Mouse (Mus musculus) hindbrain, embryonic 11.5 days (tissue): Measurements from ENCODE around the gene Gm10722. TPM values are rescaled to one million over a fixed set of nuclear protein-coding genes. Genes with fewer than 3 reads are reported as not detected.
"Not testable (repeated sequence)": the region's sequence is repeated elsewhere in the genome, so short reads cannot be mapped to it uniquely, and the experiment has no call there.

Experiments used
- ATAC-seq: fragments of 200-750 bp; cut with Nextera tagmentation; 2 replicates; pipeline ENCODE4 v1.8.0; 2017; ENCODE audit warnings: mild to moderate bottlenecking, moderate TSS enrichment, moderate library complexity; ENCODE audit not compliant: low FRiP score
- DNase-seq: peaks from one replicate; pipeline ENCODE4 v3.0.0-alpha.2; 2015; ENCODE audit warnings: low spot score
- H3K27ac ChIP-seq: fragments of 300-500 bp; sonication (generic); 2 replicates; pipeline ENCODE4 v1.5.1; 2014; ENCODE audit warnings: mild to moderate bottlenecking, low read depth, low read length
- H3K27me3 ChIP-seq: fragments of 300-500 bp; sonication (generic); 2 replicates; pipeline ENCODE4 v1.6.1; 2014; ENCODE audit warnings: mild to moderate bottlenecking, low read length, moderate library complexity, mixed read lengths; ENCODE audit not compliant: control insufficient read depth, insufficient read depth
- H3K36me3 ChIP-seq: fragments of 300-500 bp; sonication (generic); 2 replicates; pipeline ENCODE4 v1.6.1; 2014; ENCODE audit warnings: mild to moderate bottlenecking, low read length, moderate library complexity, mixed read lengths; ENCODE audit not compliant: control insufficient read depth, insufficient read depth
- H3K4me1 ChIP-seq: fragments of 300-500 bp; sonication (generic); replicated peaks from 2 replicates; pipeline ENCODE4 v1.6.1; 2014; ENCODE audit warnings: low read length, mixed read lengths; ENCODE audit not compliant: control insufficient read depth, insufficient read depth
- H3K4me2 ChIP-seq: fragments of 300-500 bp; sonication (generic); replicated peaks from 2 replicates; pipeline ENCODE4 v1.6.1; 2014; ENCODE audit warnings: mild to moderate bottlenecking, low read depth, low read length
- H3K4me3 ChIP-seq: fragments of 300-500 bp; sonication (generic); 2 replicates; pipeline ENCODE4 v1.5.1; 2014; ENCODE audit warnings: low read depth, low read length
- H3K9ac ChIP-seq: fragments of 300-500 bp; sonication (generic); 2 replicates; pipeline ENCODE4 v1.6.1; 2014; ENCODE audit warnings: low read depth, low read length
- H3K9me3 ChIP-seq: fragments of 300-500 bp; sonication (generic); 2 replicates; pipeline ENCODE4 v1.6.1; 2016; ENCODE audit warnings: low read length; ENCODE audit not compliant: control insufficient read depth
- WGBS: fragments of 180-500 bp; shearing (Covaris S2); extraction: QIAGEN DNeasy Blood & Tissue Kit; methylation state at CpG from one replicate; pipeline ENCODE4 v1.1.7; 2014; 5-methylcytosine and 5-hydroxymethylcytosine counted together
- polyA plus RNA-seq: library from polyadenylated mRNA; unstranded; fragments of >200 nt; fragmentation: Nextera tagmentation; extraction: Ambion mirVana; gene quantifications from 2 replicates; pipeline ENCODE4 v1.2.1, GENCODE M21; 2014

Gm10722 gene
- polyA plus RNA-seq, 1 experiment from 2014 or later, result not detected

DNA sequence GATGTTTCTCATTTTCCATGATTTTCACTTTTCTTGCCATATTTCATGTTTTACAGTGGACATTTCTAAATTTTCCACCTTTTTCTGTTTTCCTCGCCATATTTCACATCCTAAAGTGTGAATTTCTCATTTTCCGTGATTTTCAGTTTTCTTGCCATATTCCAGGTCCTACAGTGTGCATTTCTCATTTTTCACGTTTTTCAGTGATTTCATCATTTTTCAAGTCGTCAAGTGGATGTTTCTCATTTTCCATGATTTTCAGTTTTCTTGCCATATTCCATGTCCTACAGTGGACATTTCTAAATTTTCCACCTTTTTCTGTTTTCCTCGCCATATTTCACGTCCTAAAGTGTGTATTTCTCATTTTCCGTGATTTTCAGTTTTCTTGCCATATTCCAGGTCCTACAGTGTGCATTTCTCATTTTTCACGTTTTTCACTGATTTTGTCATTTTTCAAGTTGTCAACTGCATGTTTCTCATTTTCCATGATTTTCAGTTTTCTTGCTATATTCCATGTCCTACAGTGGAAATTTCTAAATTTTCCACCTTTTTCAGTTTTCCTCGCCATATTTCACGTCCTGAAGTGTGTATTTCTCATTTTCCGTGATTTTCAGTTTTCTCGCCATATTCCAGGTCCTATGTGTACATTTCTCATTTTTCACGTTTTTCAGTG is 22.7 kb downstream of the Gm10722 start, which contains the start of gene Gm10718:
Gene Gm10718, plus strand, starts transcription at position 236 of the 673 bp plus-strand sequence.
- 74% methylated on average over 9 of the region's 13 CpGs for WGBS
- not testable (repeated sequence) for H3K27me3 ChIP-seq, H3K4me1 ChIP-seq, H3K36me3 ChIP-seq, H3K9me3 ChIP-seq, ATAC-seq, H3K4me2 ChIP-seq, DNase-seq, H3K9ac ChIP-seq, H3K4me3 ChIP-seq, H3K27ac ChIP-seq

DNA sequence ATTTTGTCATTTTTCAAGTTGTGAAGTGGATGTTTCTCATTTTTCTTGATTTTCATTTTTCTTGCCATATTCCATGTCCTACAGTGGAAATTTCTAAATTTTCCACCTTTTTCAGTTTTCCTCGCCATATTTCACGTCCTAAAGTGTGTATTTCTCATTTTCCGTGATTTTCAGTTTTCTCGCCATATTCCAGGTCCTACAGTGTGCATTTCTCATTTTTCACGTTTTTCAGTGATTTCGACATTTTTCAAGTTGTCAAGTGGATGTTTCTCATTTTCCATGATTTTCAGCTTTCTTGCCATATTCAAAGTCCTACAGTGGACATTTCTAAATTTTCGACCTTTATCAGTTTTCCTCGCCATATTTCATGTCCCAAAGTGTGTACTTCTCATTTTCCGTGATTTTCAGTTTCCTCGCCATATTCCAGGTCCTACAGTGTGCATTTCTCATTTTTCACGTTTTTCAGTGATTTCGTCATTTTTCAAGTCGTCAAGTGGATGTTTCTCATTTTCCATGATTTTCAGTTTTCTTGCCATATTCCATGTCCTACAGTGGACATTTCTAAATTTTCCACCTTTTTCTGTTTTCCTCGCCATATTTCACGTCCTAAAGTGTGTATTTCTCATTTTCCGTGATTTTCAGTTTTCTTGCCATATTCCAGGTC is 23.4 kb downstream of the Gm10722 start:
- not testable (repeated sequence) for H3K9ac ChIP-seq, H3K27ac ChIP-seq, H3K4me2 ChIP-seq, H3K4me3 ChIP-seq, H3K9me3 ChIP-seq, H3K36me3 ChIP-seq, H3K4me1 ChIP-seq, DNase-seq, ATAC-seq, H3K27me3 ChIP-seq
- WGBS, result 67% methylated on average over 14 of the region's 16 CpGs

DNA sequence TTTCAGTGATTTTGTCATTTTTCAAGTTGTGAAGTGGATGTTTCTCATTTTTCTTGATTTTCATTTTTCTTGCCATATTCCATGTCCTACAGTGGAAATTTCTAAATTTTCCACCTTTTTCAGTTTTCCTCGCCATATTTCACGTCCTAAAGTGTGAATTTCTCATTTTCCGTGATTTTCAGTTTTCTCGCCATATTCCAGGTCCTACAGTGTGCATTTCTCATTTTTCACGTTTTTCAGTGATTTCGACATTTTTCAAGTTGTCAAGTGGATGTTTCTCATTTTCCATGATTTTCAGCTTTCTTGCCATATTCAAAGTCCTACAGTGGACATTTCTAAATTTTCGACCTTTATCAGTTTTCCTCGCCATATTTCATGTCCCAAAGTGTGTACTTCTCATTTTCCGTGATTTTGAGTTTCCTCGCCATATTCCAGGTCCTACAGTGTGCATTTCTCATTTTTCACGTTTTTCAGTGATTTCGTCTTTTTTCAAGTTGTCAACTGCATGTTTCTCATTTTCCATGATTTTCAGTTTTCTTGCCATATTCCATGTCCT is 24.3 kb downstream of the Gm10722 start, which contains the start of gene Gm10717:
Gene Gm10717, plus strand, starts transcription at position 506 of the 556 bp plus-strand sequence.
- not testable (repeated sequence) for H3K4me3 ChIP-seq, H3K4me2 ChIP-seq, DNase-seq, ATAC-seq, H3K9ac ChIP-seq, H3K9me3 ChIP-seq, H3K27me3 ChIP-seq, H3K36me3 ChIP-seq, H3K4me1 ChIP-seq, H3K27ac ChIP-seq
- 75% methylated on average over 12 of the region's 12 CpGs for WGBS

DNA sequence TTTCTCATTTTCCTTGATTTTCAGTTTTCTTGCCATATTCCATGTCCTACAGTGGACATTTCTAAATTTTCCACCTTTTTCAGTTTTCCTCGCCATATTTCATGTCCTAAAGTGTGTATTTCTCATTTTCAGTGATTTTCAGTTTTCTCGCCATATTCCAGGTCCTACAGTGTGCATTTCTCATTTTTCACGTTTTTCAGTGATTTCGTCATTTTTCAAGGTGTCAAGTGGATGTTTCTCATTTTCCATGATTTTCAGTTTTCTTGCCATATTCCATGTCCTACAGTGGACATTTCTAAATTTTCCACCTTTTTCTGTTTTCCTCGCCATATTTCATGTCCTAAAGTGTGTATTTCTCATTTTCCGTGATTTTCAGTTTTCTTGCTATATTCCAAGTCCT is 24.9 kb downstream of the Gm10722 start:
- ATAC-seq, H3K9me3 ChIP-seq, DNase-seq, H3K36me3 ChIP-seq, H3K4me2 ChIP-seq, H3K4me1 ChIP-seq, H3K4me3 ChIP-seq, H3K27ac ChIP-seq, H3K9ac ChIP-seq, H3K27me3 ChIP-seq: not testable (repeated sequence)
- WGBS, result 62% methylated on average over 4 of the region's 6 CpGs

DNA sequence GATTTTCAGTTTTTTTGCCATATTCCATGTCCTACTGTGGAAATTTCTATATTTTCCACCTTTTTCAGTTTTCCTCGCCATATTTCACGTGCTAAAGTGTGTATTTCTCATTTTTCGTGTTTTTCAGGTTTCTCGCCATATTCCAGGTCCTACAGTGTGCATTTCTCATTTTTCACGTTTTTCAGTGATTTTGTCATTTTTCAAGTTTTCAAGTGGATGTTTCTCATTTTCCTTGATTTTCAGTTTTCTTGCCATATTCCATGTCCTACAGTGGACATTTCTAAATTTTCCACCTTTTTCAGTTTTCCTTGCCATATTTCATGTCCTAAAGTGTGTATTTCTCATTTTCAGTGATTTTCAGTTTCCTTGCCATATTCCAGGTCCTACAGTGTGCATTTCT is 25.4 kb downstream of the Gm10722 start:
- WGBS, result 77% methylated on average over 5 of the region's 5 CpGs
- H3K4me1 ChIP-seq, ATAC-seq, H3K36me3 ChIP-seq, H3K27ac ChIP-seq, H3K4me3 ChIP-seq, H3K9me3 ChIP-seq, H3K4me2 ChIP-seq, H3K27me3 ChIP-seq, DNase-seq, H3K9ac ChIP-seq: not testable (repeated sequence)

DNA sequence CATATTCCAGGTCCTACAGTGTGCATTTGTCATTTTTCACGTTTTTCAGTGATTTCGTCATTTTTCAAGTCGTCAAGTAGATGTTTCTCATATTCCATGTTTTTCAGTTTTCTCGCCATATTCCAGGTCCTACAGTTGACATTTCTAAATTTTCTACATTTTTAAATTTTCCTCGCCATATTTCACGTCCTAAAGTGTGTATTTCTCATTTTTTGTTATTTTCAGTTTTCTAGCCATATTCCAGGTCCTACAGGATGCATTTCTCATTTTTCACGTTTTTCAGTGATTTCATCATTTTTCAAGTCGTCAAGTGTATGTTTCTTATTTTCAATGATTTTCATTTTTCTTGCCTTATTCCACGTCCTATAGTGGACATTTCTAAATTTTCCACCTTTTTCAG is 26.0 kb downstream of the Gm10722 start:
- 64% methylated on average over 9 of the region's 9 CpGs for WGBS
- H3K27me3 ChIP-seq, H3K9ac ChIP-seq, H3K4me3 ChIP-seq, DNase-seq, H3K9me3 ChIP-seq, H3K27ac ChIP-seq, ATAC-seq, H3K36me3 ChIP-seq, H3K4me2 ChIP-seq, H3K4me1 ChIP-seq: not testable (repeated sequence)

DNA sequence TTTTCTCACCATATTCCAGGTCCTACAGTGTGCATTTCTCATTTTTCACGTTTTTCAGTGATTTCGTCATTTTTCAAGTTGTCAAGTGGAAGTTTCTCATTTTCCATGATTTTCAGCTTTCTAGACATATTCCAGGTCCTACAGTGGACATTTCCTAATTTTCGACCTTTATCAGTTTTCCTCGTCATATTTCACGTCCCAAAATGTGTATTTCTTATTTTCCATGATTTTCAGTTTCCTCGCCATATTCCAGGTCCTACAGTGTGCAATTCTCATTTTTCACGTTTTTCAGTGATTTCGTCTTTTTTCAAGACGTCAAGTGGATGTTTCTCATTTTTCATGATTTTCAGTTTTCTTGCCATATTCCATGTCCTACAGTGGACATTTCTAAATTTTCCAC is 26.5 kb downstream of the Gm10722 start:
- H3K27me3 ChIP-seq, H3K9me3 ChIP-seq, H3K4me2 ChIP-seq, H3K4me1 ChIP-seq, H3K36me3 ChIP-seq, H3K9ac ChIP-seq, H3K27ac ChIP-seq, H3K4me3 ChIP-seq: not testable (repeated sequence)
- ATAC-seq, result 0 out of 2 replicates have a peak, but pooled peaks have one; percentile 20
- WGBS, result 76% methylated on average over 9 of the region's 9 CpGs
- peak; percentile 71 for DNase-seq

DNA sequence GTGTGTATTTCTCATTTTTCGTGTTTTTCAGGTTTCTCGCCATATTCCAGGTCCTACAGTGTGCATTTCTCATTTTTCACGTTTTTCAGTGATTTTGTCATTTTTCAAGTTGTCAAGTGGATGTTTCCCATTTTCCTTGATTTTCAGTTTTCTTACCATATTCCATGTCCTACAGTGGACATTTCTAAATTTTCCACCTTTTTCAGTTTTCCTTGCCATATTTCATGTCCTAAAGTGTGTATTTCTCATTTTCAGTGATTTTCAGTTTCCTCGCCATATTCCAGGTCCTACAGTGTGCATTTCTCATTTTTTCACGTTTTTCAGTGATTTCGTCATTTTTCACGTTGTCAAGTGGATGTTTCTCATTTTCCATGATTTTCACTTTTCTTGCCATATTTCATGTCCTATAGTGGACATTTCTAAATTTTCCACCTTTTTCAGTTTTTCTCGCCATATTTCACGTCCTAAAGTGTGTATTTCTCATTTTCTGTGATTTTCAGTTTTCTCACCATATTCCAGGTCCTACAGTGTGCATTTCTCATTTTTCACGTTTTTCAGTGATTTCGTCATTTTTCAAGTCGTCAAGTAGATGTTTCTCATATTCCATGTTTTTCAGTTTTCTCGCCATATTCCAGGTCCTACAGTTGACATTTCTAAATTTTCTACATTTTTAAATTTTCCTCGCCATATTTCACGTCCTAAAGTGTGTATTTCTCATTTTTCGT is 28.7 kb downstream of the Gm10722 start:
- not testable (repeated sequence) for H3K4me2 ChIP-seq, H3K27me3 ChIP-seq, DNase-seq, H3K27ac ChIP-seq, H3K4me1 ChIP-seq, H3K9ac ChIP-seq, ATAC-seq, H3K9me3 ChIP-seq, H3K36me3 ChIP-seq, H3K4me3 ChIP-seq
- 64% methylated on average over 12 of the region's 16 CpGs for WGBS
